12 mouse cellular contexts compared by ENCODE assay signal in genomic region chr9:61019938-61020337, GRCm38 (mm10).
A peak's percentile ranks its signal among the peaks of the same experiment; 100 is the strongest.
DNase-seq lines count a peak whose midpoint lies in the region; ATAC-seq and TF ChIP-seq lines count a peak whose summit lies in the region.
"Had no signal": no experiment of that assay in that cellular context is flagged by ENCODE, and none has a peak within 500 bp of the region (broad histone marks: within the 10 kb centered on the region; RNA-seq: fewer than 3 reads in every experiment).

No protein-coding gene starts in this region.

- 69% methylated on average over 4 of the region's 4 CpGs for WGBS in heart, adult 2 months
- 53% methylated on average over 4 of the region's 4 CpGs for WGBS in heart, embryonic 11.5 days (ENCODE audit: insufficient replicate concordance)
- 41% methylated on average over 4 of the region's 4 CpGs for WGBS in liver, embryonic 14.5 days (ENCODE audit: insufficient replicate concordance)
- 49% methylated on average over 4 of the region's 4 CpGs for WGBS in liver, embryonic 11.5 days

- no peak overlapping the region for H3K9ac ChIP-seq in heart, adult 2 months (ENCODE audit: low read depth, low read length)
- H3K9ac ChIP-seq in heart, embryonic 11.5 days (ENCODE audit: low read depth, low read length), result no peak overlapping the region
- H3K9ac ChIP-seq in liver, embryonic 14.5 days (replicated peaks), result no peak overlapping the region
- H3K9ac ChIP-seq in liver, embryonic 11.5 days (ENCODE audit: low read depth, low read length), result no peak overlapping the region
- H3K9ac ChIP-seq in ES-Bruce4 (ENCODE audit: low read depth, poor library complexity, severe bottlenecking), result no peak overlapping the region
- H3K9ac ChIP-seq: heart, embryonic 15.5 days had no signal

- H3K27ac ChIP-seq in heart, adult 2 months, result no peak overlapping the region
- H3K27ac ChIP-seq in heart, embryonic 11.5 days (ENCODE audit: low read depth, low read length), result no peak overlapping the region
- H3K27ac ChIP-seq in liver, embryonic 14.5 days, result no peak overlapping the region
- H3K27ac ChIP-seq in liver, embryonic 11.5 days (ENCODE audit: low read depth, low read length), result no peak overlapping the region
- H3K27ac ChIP-seq in ES-Bruce4 (ENCODE audit: insufficient read depth, low read length), result no peak overlapping the region
- H3K27ac ChIP-seq: heart, embryonic 15.5 days; macrophage had no signal

- H3K9me3 ChIP-seq in heart, embryonic 11.5 days (replicated peaks; ENCODE audit: control insufficient read depth, low read length), result no peaks in the 10 kb centered on the region
- H3K9me3 ChIP-seq in liver, embryonic 14.5 days (ENCODE audit: control insufficient read depth, low read length), result no peaks in the 10 kb centered on the region
- H3K9me3 ChIP-seq in liver, embryonic 11.5 days (ENCODE audit: control insufficient read depth, low read length), result no peaks in the 10 kb centered on the region
- H3K9me3 ChIP-seq in ES-Bruce4 (replicated peaks; ENCODE audit: control insufficient read depth, insufficient read depth, low read length, poor library complexity, severe bottlenecking), result no peaks in the 10 kb centered on the region; the same call in 1 of the 2 replicates
- H3K9me3 ChIP-seq: heart, embryonic 15.5 days had no signal

- TF ChIP-seq CTCF in heart, adult 2 months (IDR thresholded peaks at IDR 0.05), result peak; percentile 90
- TF ChIP-seq CTCF in liver, embryonic 14.5 days (IDR thresholded peaks at IDR 0.05; ENCODE audit: low read depth), result peak; percentile 71
- peak; percentile 67 for TF ChIP-seq CTCF in ES-Bruce4 (IDR thresholded peaks at IDR 0.05; ENCODE audit: low read depth, low read length)

- no peak for TF ChIP-seq POLR2A in heart, adult 2 months (IDR thresholded peaks at IDR 0.05; ENCODE audit: insufficient read depth, low read depth, low read length)
- TF ChIP-seq POLR2A in ES-Bruce4 (IDR thresholded peaks at IDR 0.05; ENCODE audit: insufficient read depth, low read length), result no peak

- no peak overlapping the region for H3K4me2 ChIP-seq in heart, embryonic 11.5 days
- no peak overlapping the region for H3K4me2 ChIP-seq in liver, embryonic 14.5 days (ENCODE audit: low read depth)
- no peak overlapping the region for H3K4me2 ChIP-seq in liver, embryonic 11.5 days
- H3K4me2 ChIP-seq: heart, embryonic 15.5 days had no signal

- no peaks in the 10 kb centered on the region for H3K36me3 ChIP-seq in heart, adult 2 months (ENCODE audit: control insufficient read depth, insufficient read depth, low read length)
- H3K36me3 ChIP-seq in heart, embryonic 11.5 days (ENCODE audit: control insufficient read depth, insufficient read depth, low read length), result no peaks in the 10 kb centered on the region
- no peaks in the 10 kb centered on the region for H3K36me3 ChIP-seq in liver, embryonic 14.5 days (replicated peaks; ENCODE audit: control insufficient read depth, insufficient read depth, low read depth)
- H3K36me3 ChIP-seq in liver, embryonic 11.5 days (ENCODE audit: control insufficient read depth, insufficient read depth, low read length), result no peaks in the 10 kb centered on the region
- H3K36me3 ChIP-seq in ES-Bruce4 (ENCODE audit: control insufficient read depth, insufficient read depth, low read length, poor library complexity, severe bottlenecking), result no peaks in the 10 kb centered on the region
- H3K36me3 ChIP-seq: heart, embryonic 15.5 days had no signal

- H3K4me3 ChIP-seq in heart, adult 2 months, result no peak overlapping the region
- H3K4me3 ChIP-seq in heart, embryonic 11.5 days (ENCODE audit: low read depth, low read length), result no peak overlapping the region
- no peak overlapping the region for H3K4me3 ChIP-seq in liver, embryonic 14.5 days (ENCODE audit: insufficient read depth in 1 of 2, low read depth in 2 of 2, low read length in 2 of 2)
- no peak overlapping the region for H3K4me3 ChIP-seq in liver, embryonic 11.5 days (ENCODE audit: low read depth, low read length)
- H3K4me3 ChIP-seq in ES-Bruce4 (ENCODE audit: low read depth, low read length), result no peak overlapping the region
- H3K4me3 ChIP-seq: heart, embryonic 15.5 days had no signal

- no peaks in the 10 kb centered on the region for H3K79me2 ChIP-seq in heart, adult 2 months (replicated peaks; ENCODE audit: control insufficient read depth, insufficient read depth, low read length)

- 0 out of 2 replicates have a peak, but pooled peaks have one; percentile 39 for TF ChIP-seq EP300 in heart, adult 2 months (IDR thresholded peaks at IDR 0.05; ENCODE audit: insufficient read depth, low read depth, low read length)
- no peak for TF ChIP-seq EP300 in liver, embryonic 14.5 days (IDR thresholded peaks at IDR 0.05; ENCODE audit: low read depth)
- no peak for TF ChIP-seq EP300 in ES-Bruce4 (IDR thresholded peaks at IDR 0.05; ENCODE audit: insufficient read depth, low read depth, low read length)

- no peaks in the 10 kb centered on the region for H3K27me3 ChIP-seq in heart, adult 2 months (ENCODE audit: control insufficient read depth, insufficient read depth, low read length)
- H3K27me3 ChIP-seq in heart, embryonic 11.5 days (ENCODE audit: control insufficient read depth, insufficient read depth, low read length), result peaks cover 12% of the 10 kb centered on the region
- no peaks in the 10 kb centered on the region for H3K27me3 ChIP-seq in liver, embryonic 14.5 days (ENCODE audit: control insufficient read depth, insufficient read depth, low read length)
- no peaks in the 10 kb centered on the region; the same call in 1 of the 2 replicates for H3K27me3 ChIP-seq in liver, embryonic 11.5 days (replicated peaks; ENCODE audit: control insufficient read depth, insufficient read depth, low read length)
- no peaks in the 10 kb centered on the region for H3K27me3 ChIP-seq in ES-Bruce4 (ENCODE audit: control insufficient read depth, insufficient read depth, low read length, poor library complexity, severe bottlenecking)

- intact Hi-C loops in heart, adult 2 months (cut with DNase I), result loop anchor here (2.0 kb wide), 2 partner anchors 811 to 879 kb away; no protein-coding TSS in a partner anchor
- intact Hi-C loops in left cerebral cortex, postnatal 36 days (cut with DNase I), result no loop called here

- ATAC-seq in heart, embryonic 11.5 days (replicated peaks; ENCODE audit: insufficient number of reproducible peaks, low FRiP score, low TSS enrichment), result no peak
- no peak for ATAC-seq in liver, embryonic 14.5 days (ENCODE audit: insufficient read depth)
- no peak for ATAC-seq in liver, embryonic 11.5 days (replicated peaks; ENCODE audit: low FRiP score)
- ATAC-seq: Patski had no signal

- DNase-seq in heart, adult 2 months, result peak; percentile 30 to 57
- DNase-seq in liver, embryonic 14.5 days (ENCODE audit: low read depth in 3 of 3, low spot score in 3 of 3), result no peak
- no peak for DNase-seq in liver, embryonic 11.5 days (ENCODE audit: low spot score)
- peak; percentile 39 for DNase-seq in lung, postnatal 36 days
- DNase-seq in left cerebral cortex, postnatal 36 days (ENCODE audit: low spot score in 2 of 2), result no peak
- no peak for DNase-seq in left cerebral cortex, adult 11 months (ENCODE audit: low spot score)
- DNase-seq: cerebellum, adult 11 months had no signal

- H3K4me1 ChIP-seq in heart, adult 2 months (ENCODE audit: control insufficient read depth, insufficient read depth, low read length), result no peaks in the 10 kb centered on the region; the same call in 1 of the 2 replicates
- H3K4me1 ChIP-seq in heart, embryonic 11.5 days (ENCODE audit: control insufficient read depth, insufficient read depth, low read length), result no peaks in the 10 kb centered on the region
- no peaks in the 10 kb centered on the region for H3K4me1 ChIP-seq in liver, embryonic 14.5 days (replicated peaks; ENCODE audit: control insufficient read depth in 2 of 2, insufficient read depth in 2 of 2, low read length in 1 of 2)
- H3K4me1 ChIP-seq in liver, embryonic 11.5 days (replicated peaks; ENCODE audit: control insufficient read depth, insufficient read depth, low read length), result no peaks in the 10 kb centered on the region
- no peaks in the 10 kb centered on the region for H3K4me1 ChIP-seq in ES-Bruce4 (ENCODE audit: control insufficient read depth, insufficient read depth, low read length)
- H3K4me1 ChIP-seq: heart, embryonic 15.5 days had no signal

Comparison
In these comparisons a context has a peak if more than half of its experiments do, and no peak if none do; other contexts are left out.
1. DNase-seq: peak in heart, adult 2 months (2 of 2) and lung, postnatal 36 days (single experiment); none in liver, embryonic 14.5 days (0 of 3), liver, embryonic 11.5 days (single experiment), left cerebral cortex, postnatal 36 days (0 of 2) and left cerebral cortex, adult 11 months (single experiment).
2. Peak in every context shown above with its lines, with median percentiles within 50 percentile points of each other: CTCF ChIP-seq.